Mouse (Mus musculus): Measurements from ENCODE around the gene Cubn.

DNA sequence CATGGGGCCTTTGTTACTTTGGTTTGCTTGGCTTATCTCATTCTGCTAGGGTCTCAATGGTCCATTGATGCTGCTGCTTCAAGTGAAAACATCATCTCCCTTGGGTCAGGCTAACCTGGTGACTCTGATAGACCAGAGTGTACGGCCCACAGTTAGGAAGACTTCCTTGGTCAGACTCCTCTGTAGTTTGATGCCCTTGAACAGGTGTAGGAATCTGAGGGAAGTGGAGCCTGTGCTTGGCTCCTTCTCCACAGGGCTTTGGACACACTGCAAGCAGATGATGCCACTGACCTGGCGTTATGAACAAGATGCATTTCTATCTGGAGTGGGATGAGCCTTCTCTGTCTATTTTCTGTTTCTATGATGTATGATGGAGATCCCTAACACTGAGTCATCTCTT, 11.1 kb upstream of the Cubn start:
- TF ChIP-seq CTCF (IDR thresholded peaks at IDR 0.05; ENCODE audit: insufficient read depth, low read length) (no peak), POLR2A (IDR thresholded peaks at IDR 0.05; ENCODE audit: borderline replicate concordance, extremely low read depth, low read depth, low read length) (no peak)
